Mouse (Mus musculus) intestine, embryonic 14.5 days (tissue): ENCODE data around the gene Prss37. TPM values are rescaled to one million over a fixed set of nuclear protein-coding genes. Genes with fewer than 3 reads are reported as not detected.

Experiments used
- ATAC-seq: fragments of 200-750 bp; cut with Nextera tagmentation; replicated peaks from 2 replicates; pipeline ENCODE4 v1.8.0; 2017; ENCODE audit warnings: low read depth, moderate number of reproducible peaks, moderate TSS enrichment, moderate library complexity; ENCODE audit not compliant: low FRiP score, low TSS enrichment
- DNase-seq: peaks from one replicate; pipeline ENCODE4 v3.0.0-alpha.2; 2018; ENCODE audit warnings: low spot score
- H3K27ac ChIP-seq: fragments of 300-500 bp; sonication (generic); 2 replicates; pipeline ENCODE4 v1.5.1; 2014; ENCODE audit warnings: low read depth, mild to moderate bottlenecking, control low read depth
- H3K27me3 ChIP-seq: fragments of 300-500 bp; sonication (generic); replicated peaks from 2 replicates; pipeline ENCODE4 v1.6.1; 2014; ENCODE audit warnings: low read length, control low read depth; ENCODE audit not compliant: control insufficient read depth, insufficient read depth
- H3K36me3 ChIP-seq: fragments of 300-500 bp; sonication (generic); 2 replicates; pipeline ENCODE4 v1.6.1; 2014; ENCODE audit warnings: low read length, control low read depth; ENCODE audit not compliant: control insufficient read depth, insufficient read depth
- H3K4me1 ChIP-seq: fragments of 300-500 bp; sonication (generic); replicated peaks from 2 replicates; pipeline ENCODE4 v1.6.1; 2014; ENCODE audit warnings: low read length, control low read depth, mixed read lengths; ENCODE audit not compliant: control insufficient read depth, insufficient read depth
- H3K4me2 ChIP-seq: fragments of 300-500 bp; sonication (generic); 2 replicates; pipeline ENCODE4 v1.6.1; 2014; ENCODE audit warnings: low read length
- H3K4me3 ChIP-seq: fragments of 300-500 bp; sonication (generic); 2 replicates; pipeline ENCODE4 v1.5.1; 2014; ENCODE audit warnings: low read depth, low read length, control low read depth, mixed read lengths
- H3K9ac ChIP-seq: fragments of 300-500 bp; sonication (generic); 2 replicates; pipeline ENCODE4 v1.6.1; 2014; ENCODE audit warnings: mild to moderate bottlenecking, low read length
- H3K9me3 ChIP-seq: fragments of 300-500 bp; sonication (generic); 2 replicates; pipeline ENCODE4 v1.6.1; 2016; ENCODE audit warnings: low read length, control low read depth; ENCODE audit not compliant: control insufficient read depth
- WGBS: fragments of 180-500 bp; shearing (Covaris S2); extraction: QIAGEN DNeasy Blood & Tissue Kit; methylation state at CpG from one replicate; pipeline ENCODE4 v1.1.7; 2014; 5-methylcytosine and 5-hydroxymethylcytosine counted together
- polyA plus RNA-seq: library from polyadenylated mRNA; unstranded; fragments of >200 nt; fragmentation: Nextera tagmentation; extraction: Ambion mirVana; gene quantifications from 2 replicates; pipeline ENCODE4 v1.2.1, GENCODE M21; 2014

The Prss37 gene
- not detected in 2 replicates for polyA plus RNA-seq

GRCm38 (mm10) chr6:40519408-40519807 lies at the start of gene Prss37:
TSS of gene Prss37 (minus strand) at chr6:40519508.
- no peak for DNase-seq
- Histone ChIP-seq H3K9me3 (no peaks in the 10 kb centered on the region), H3K27ac (no peak within 1 kb of the TSS), H3K27me3 (no peaks in the 10 kb centered on the region), H3K4me3 (no peak within 1 kb of the TSS), H3K4me1 (no peaks in the 10 kb centered on the region), H3K4me2 (no peak within 1 kb of the TSS), H3K36me3 (no peaks in the 10 kb centered on the region), H3K9ac (no peak within 1 kb of the TSS)
- WGBS = 82% methylated on average over 1 of the region's 1 CpGs
- ATAC-seq = no peak

GRCm38 (mm10) chr6:40554950-40555349 lies 35.6 kb upstream of the Prss37 start, which contains the start of gene Olfr461:
TSS of gene Olfr461 (minus strand) at chr6:40555050.
- H3K4me1 ChIP-seq = no peaks in the 10 kb centered on the region
- WGBS = 79% methylated on average over 2 of the region's 2 CpGs

GRCm38 (mm10) chr6:40544690-40545089 lies 25.4 kb upstream of the Prss37 start:
- H3K9ac ChIP-seq = no peak overlapping the region
- H3K27me3 ChIP-seq = no peaks in the 10 kb centered on the region
- H3K4me2 ChIP-seq = no peak overlapping the region
- H3K4me1 ChIP-seq = no peaks in the 10 kb centered on the region
- WGBS = 80% methylated on average over 10 of the region's 10 CpGs
- no peaks in the 10 kb centered on the region for H3K9me3 ChIP-seq
- ATAC-seq (no peak), DNase-seq (no peak)
- no peak overlapping the region for H3K4me3 ChIP-seq
- no peaks in the 10 kb centered on the region for H3K36me3 ChIP-seq
- H3K27ac ChIP-seq = no peak overlapping the region

More at GRCm38 (mm10) chr6:40554950-40555349, 35.6 kb upstream of the Prss37 start, which contains the start of gene Olfr461:
- H3K27ac ChIP-seq = no peak within 1 kb of the TSS
- H3K27me3 ChIP-seq = no peaks in the 10 kb centered on the region
- no peak within 1 kb of the TSS for H3K9ac ChIP-seq
- DNase-seq = no peak
- ATAC-seq = no peak
- no peaks in the 10 kb centered on the region for H3K9me3 ChIP-seq
- no peak within 1 kb of the TSS for H3K4me2 ChIP-seq
- H3K36me3 ChIP-seq = no peaks in the 10 kb centered on the region
- H3K4me3 ChIP-seq = no peak within 1 kb of the TSS

GRCm38 (mm10) chr6:40493229-40493628 lies 26.1 kb downstream of the Prss37 start, which contains the start of gene Tas2r108:
TSS of gene Tas2r108 (plus strand) at chr6:40493529.
- no peaks in the 10 kb centered on the region for H3K36me3 ChIP-seq
- no peaks in the 10 kb centered on the region for H3K4me1 ChIP-seq
- no peaks in the 10 kb centered on the region for H3K9me3 ChIP-seq
- no peaks in the 10 kb centered on the region for H3K27me3 ChIP-seq
- 90% methylated on average over 3 of the region's 3 CpGs for WGBS
- H3K4me2 ChIP-seq = no peak within 1 kb of the TSS
- no peak within 1 kb of the TSS for H3K27ac ChIP-seq
- no peak for DNase-seq
- H3K9ac ChIP-seq = no peak within 1 kb of the TSS
- no peak for ATAC-seq
- H3K4me3 ChIP-seq = no peak within 1 kb of the TSS

GRCm38 (mm10) chr6:40490933-40491332 lies 28.4 kb downstream of the Prss37 start, which contains the start of gene Tas2r137:
TSS of gene Tas2r137 (plus strand) at chr6:40491233.
- no peak for ATAC-seq
- no peaks in the 10 kb centered on the region for H3K9me3 ChIP-seq
- no peaks in the 10 kb centered on the region for H3K27me3 ChIP-seq
- no peak within 1 kb of the TSS for H3K4me2 ChIP-seq
- no peaks in the 10 kb centered on the region for H3K4me1 ChIP-seq
- H3K27ac ChIP-seq = no peak within 1 kb of the TSS
- no peak within 1 kb of the TSS for H3K9ac ChIP-seq
- no peak for DNase-seq
- no peak within 1 kb of the TSS for H3K4me3 ChIP-seq
- no peaks in the 10 kb centered on the region for H3K36me3 ChIP-seq

- Histone ChIP-seq H3K9ac (no peak overlapping the region), H3K9me3 (no peaks in the 10 kb centered on the region), H3K4me3 (no peak overlapping the region), H3K27me3 (no peaks in the 10 kb centered on the region), H3K36me3 (peaks cover 65% of the 10 kb centered on the region), H3K4me2 (no peak overlapping the region), H3K4me1 (no peaks in the 10 kb centered on the region), H3K27ac (no peak overlapping the region)
- DNase-seq (no peak), ATAC-seq (no peak)
- 94% methylated on average over 5 of the region's 5 CpGs for WGBS
Measured at GRCm38 (mm10) chr6:40482318-40482717, 37.0 kb downstream of the Prss37 start.

GRCm38 (mm10) chr6:40479705-40480104 lies 39.6 kb downstream of the Prss37 start:
- no peak overlapping the region for H3K4me3 ChIP-seq
- H3K36me3 ChIP-seq = peaks cover 79% of the 10 kb centered on the region
- no peaks in the 10 kb centered on the region for H3K27me3 ChIP-seq
- H3K9ac ChIP-seq = no peak overlapping the region
- no peak overlapping the region for H3K4me2 ChIP-seq
- DNase-seq (no peak), ATAC-seq (no peak)
- WGBS = 86% methylated on average over 1 of the region's 1 CpGs
- 0 out of 2 replicates have a peak, but pooled peaks cover 2% of the 10 kb centered on the region for H3K9me3 ChIP-seq
- no peak overlapping the region for H3K27ac ChIP-seq
- H3K4me1 ChIP-seq = no peaks in the 10 kb centered on the region

- ATAC-seq (no peak), DNase-seq (no peak)
- peaks cover 59% of the 10 kb centered on the region for H3K36me3 ChIP-seq
- H3K9ac ChIP-seq = no peak overlapping the region
- H3K4me2 ChIP-seq = no peak overlapping the region
- 83% methylated on average over 4 of the region's 4 CpGs for WGBS
- no peak overlapping the region for H3K4me3 ChIP-seq
- H3K4me1 ChIP-seq = peaks cover 5% of the 10 kb centered on the region
- H3K27ac ChIP-seq = no peak overlapping the region
- no peaks in the 10 kb centered on the region for H3K27me3 ChIP-seq
- H3K9me3 ChIP-seq = 0 out of 2 replicates have a peak, but pooled peaks cover 2% of the 10 kb centered on the region
Measured at GRCm38 (mm10) chr6:40476132-40476531, 43.2 kb downstream of the Prss37 start.

GRCm38 (mm10) chr6:40471720-40472010 lies 47.6 kb downstream of the Prss37 start:
- H3K9ac ChIP-seq = peak overlapping the region; percentile 95
- 0 out of 2 replicates have a peak, but pooled peaks cover 2% of the 10 kb centered on the region for H3K9me3 ChIP-seq
- peak overlapping the region; percentile 66 for H3K4me3 ChIP-seq
- H3K27ac ChIP-seq = peak overlapping the region; percentile 92
- H3K4me2 ChIP-seq = peak overlapping the region; percentile 68
- DNase-seq (no peak), ATAC-seq (peak; percentile 10; the same call in 1 of the 2 replicates)
- peaks cover 5% of the 10 kb centered on the region for H3K4me1 ChIP-seq
- WGBS = under 1% methylated on average over 7 of the region's 7 CpGs
- H3K36me3 ChIP-seq = peaks cover 35% of the 10 kb centered on the region
- H3K27me3 ChIP-seq = no peaks in the 10 kb centered on the region
